Mouse (Mus musculus) forebrain, postnatal 0 days (tissue): Measurements from ENCODE around the gene Retreg2. TPM values are rescaled to one million over a fixed set of nuclear protein-coding genes. Genes with fewer than 3 reads are reported as not detected.

Source experiments
- ATAC-seq: fragments of 200-750 bp; cut with Nextera tagmentation; 2 replicates; pipeline ENCODE4 v1.8.0; 2017; ENCODE audit warnings: mild to moderate bottlenecking, moderate library complexity
- DNase-seq: peaks from one replicate; pipeline ENCODE4 v3.0.0-alpha.2; 2015
- H3K27ac ChIP-seq: fragments of 300-500 bp; sonication (generic); 2 replicates; pipeline ENCODE4 v1.5.1; 2014; ENCODE audit warnings: low read depth, mild to moderate bottlenecking, antibody characterized with exemption, low read length, moderate library complexity, mixed read lengths
- H3K27me3 ChIP-seq: fragments of 300-500 bp; sonication (generic); 2 replicates; pipeline ENCODE4 v1.6.1; 2014; ENCODE audit warnings: mild to moderate bottlenecking, low read length, mixed read lengths; ENCODE audit not compliant: insufficient read depth
- H3K36me3 ChIP-seq: fragments of 300-500 bp; sonication (generic); 2 replicates; pipeline ENCODE4 v1.6.1; 2014; ENCODE audit warnings: mild to moderate bottlenecking, moderate library complexity; ENCODE audit not compliant: insufficient read depth
- H3K4me1 ChIP-seq: fragments of 300-500 bp; sonication (generic); 2 replicates; pipeline ENCODE4 v1.6.1; 2014; ENCODE audit warnings: antibody characterized with exemption; ENCODE audit not compliant: insufficient read depth
- H3K4me2 ChIP-seq: fragments of 300-500 bp; sonication (generic); 2 replicates; pipeline ENCODE4 v1.6.1; 2014; ENCODE audit warnings: low read depth, mild to moderate bottlenecking, moderate library complexity
- H3K4me3 ChIP-seq: fragments of 300-500 bp; sonication (generic); 2 replicates; pipeline ENCODE4 v1.5.1; 2014; ENCODE audit warnings: low read depth, low read length, mixed read lengths
- H3K9ac ChIP-seq: fragments of 300-500 bp; sonication (generic); 2 replicates; pipeline ENCODE4 v1.6.1; 2014; ENCODE audit warnings: mild to moderate bottlenecking
- H3K9me3 ChIP-seq: fragments of 300-500 bp; sonication (generic); 2 replicates; pipeline ENCODE4 v1.6.1; 2016; ENCODE audit warnings: low read length
- CTCF ChIP-seq: sonication (generic); IDR thresholded peaks from 2 replicates; pipeline ENCODE4 v1.5.1; 2016; ENCODE audit warnings: antibody characterized with exemption, control low read depth, low read depth
- WGBS: fragments of 180-500 bp; shearing (Covaris S2); extraction: QIAGEN DNeasy Blood & Tissue Kit; methylation state at CpG from one replicate; pipeline ENCODE4 v1.1.7; 2014; 5-methylcytosine and 5-hydroxymethylcytosine counted together
- polyA plus RNA-seq: library from polyadenylated mRNA; unstranded; fragments of >200 nt; fragmentation: Nextera tagmentation; extraction: Ambion mirVana; gene quantifications from 2 replicates; pipeline ENCODE4 v1.2.1, GENCODE M21; 2015
- total RNA-seq: library from RNA; depleted of rRNA; stranded (reverse); fragments of >200 nt; gene quantifications from 2 replicates; pipeline ENCODE4 v1.2.3, GENCODE M21; 2014

The Retreg2 gene
- total and polyA plus RNA-seq, 2 experiments from 2014 or later: 121 to 181 TPM

GRCm38 (mm10) chr1:75148727-75149126 lies 6.1 kb downstream of the Retreg2 start:
- H3K36me3 ChIP-seq: peaks cover 37% of the 10 kb centered on the region
- peaks cover 3% of the 10 kb centered on the region for H3K4me1 ChIP-seq
- ATAC-seq (no peak), DNase-seq (no peak)
- 88% methylated on average over 4 of the region's 4 CpGs for WGBS
- no peak overlapping the region for H3K9ac ChIP-seq
- no peak overlapping the region for H3K27ac ChIP-seq
- H3K27me3 ChIP-seq: no peaks in the 10 kb centered on the region
- no peak for TF ChIP-seq CTCF
- H3K9me3 ChIP-seq: no peaks in the 10 kb centered on the region
- H3K4me2 ChIP-seq: no peak overlapping the region
- H3K4me3 ChIP-seq: no peak overlapping the region

DNA sequence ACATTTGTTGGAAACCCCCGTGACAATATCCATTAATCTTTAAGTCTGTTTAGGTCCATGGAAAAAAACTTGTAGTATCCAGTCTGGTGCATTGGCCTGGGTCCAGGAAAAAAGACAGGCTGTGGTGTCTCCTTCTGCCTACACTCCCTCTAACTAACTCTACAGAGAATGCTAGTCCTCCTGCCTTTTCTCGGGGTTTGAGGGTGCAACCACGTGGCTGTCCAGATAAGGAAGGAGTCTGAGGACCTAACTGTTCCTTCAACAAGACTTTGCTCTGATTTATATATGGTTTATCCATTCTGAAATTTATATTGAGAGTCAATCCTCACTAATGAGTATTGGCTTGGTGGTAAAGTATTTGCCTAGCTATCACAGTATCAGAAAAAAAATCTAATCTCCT lies 13.3 kb downstream of the Retreg2 start:
- H3K4me2 ChIP-seq: no peak overlapping the region
- ATAC-seq: no peak
- H3K36me3 ChIP-seq: no peaks in the 10 kb centered on the region
- H3K9ac ChIP-seq: no peak overlapping the region
- no peak for DNase-seq
- no peaks in the 10 kb centered on the region for H3K27me3 ChIP-seq
- H3K9me3 ChIP-seq: no peaks in the 10 kb centered on the region
- no peak for TF ChIP-seq CTCF
- 65% methylated on average over 3 of the region's 3 CpGs for WGBS
- no peaks in the 10 kb centered on the region for H3K4me1 ChIP-seq
- no peak overlapping the region for H3K4me3 ChIP-seq
- no peak overlapping the region for H3K27ac ChIP-seq

GRCm38 (mm10) chr1:75158990-75159389 lies 16.4 kb downstream of the Retreg2 start:
- H3K27ac ChIP-seq: no peak overlapping the region
- no peak for TF ChIP-seq CTCF
- no peaks in the 10 kb centered on the region for H3K27me3 ChIP-seq
- ATAC-seq (no peak), DNase-seq (no peak)
- H3K36me3 ChIP-seq: no peaks in the 10 kb centered on the region
- no peak overlapping the region for H3K4me2 ChIP-seq
- no peak overlapping the region for H3K9ac ChIP-seq
- no peak overlapping the region for H3K4me3 ChIP-seq
- H3K4me1 ChIP-seq: no peaks in the 10 kb centered on the region
- H3K9me3 ChIP-seq: no peaks in the 10 kb centered on the region

DNA sequence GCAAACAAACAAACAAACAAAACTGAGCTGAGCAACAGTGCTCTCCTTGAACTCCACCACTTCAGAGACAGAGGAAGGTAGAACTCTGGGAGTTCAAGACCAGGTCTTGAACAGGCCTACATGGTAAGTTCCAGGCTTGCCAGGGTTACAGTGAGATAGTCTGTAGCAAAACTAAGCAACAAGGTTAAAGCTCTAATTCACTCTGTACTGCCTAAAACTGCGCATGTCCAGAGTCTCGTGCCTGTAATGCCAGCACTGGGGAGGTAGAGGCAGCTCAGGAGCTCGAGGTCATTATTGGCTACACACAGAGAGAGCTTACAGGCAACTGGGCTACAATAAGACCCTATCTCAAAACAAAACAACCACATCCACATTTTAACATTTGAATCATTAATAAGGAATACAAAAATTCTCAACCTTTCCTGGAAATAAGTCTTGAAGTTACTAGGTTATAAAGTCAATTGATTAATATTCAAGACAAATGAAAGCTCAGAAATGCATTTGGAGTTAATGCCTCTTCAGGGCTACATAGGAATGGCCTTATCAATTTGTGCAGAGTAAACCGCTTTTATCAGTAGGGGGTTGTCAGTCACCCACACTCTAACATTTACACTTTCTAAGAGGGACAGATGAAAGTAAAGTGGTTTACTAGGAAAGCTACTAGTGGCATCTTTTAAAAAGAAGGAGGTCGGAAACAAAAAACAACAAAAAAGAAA lies 17.1 kb downstream of the Retreg2 start:
- Histone ChIP-seq H3K36me3 (no peaks in the 10 kb centered on the region), H3K4me1 (no peaks in the 10 kb centered on the region), H3K9ac (no peak overlapping the region), H3K4me2 (no peak overlapping the region), H3K4me3 (no peak overlapping the region), H3K27me3 (no peaks in the 10 kb centered on the region), H3K27ac (no peak overlapping the region), H3K9me3 (no peaks in the 10 kb centered on the region)
- DNase-seq (no peak), ATAC-seq (no peak)
- TF ChIP-seq CTCF: no peak
- 68% methylated on average over 5 of the region's 5 CpGs for WGBS

GRCm38 (mm10) chr1:75160256-75160617 lies 17.7 kb downstream of the Retreg2 start:
- H3K4me2 ChIP-seq: no peak overlapping the region
- 65% methylated on average over 4 of the region's 4 CpGs for WGBS
- TF ChIP-seq CTCF: no peak
- no peak overlapping the region for H3K9ac ChIP-seq
- H3K36me3 ChIP-seq: no peaks in the 10 kb centered on the region
- DNase-seq: no peak
- no peak overlapping the region for H3K4me3 ChIP-seq
- H3K27ac ChIP-seq: no peak overlapping the region
- H3K9me3 ChIP-seq: no peaks in the 10 kb centered on the region
- H3K27me3 ChIP-seq: no peaks in the 10 kb centered on the region
- ATAC-seq: no peak
- no peaks in the 10 kb centered on the region for H3K4me1 ChIP-seq

GRCm38 (mm10) chr1:75168093-75168471 lies 25.5 kb downstream of the Retreg2 start:
- 0 out of 2 replicates have a peak, but pooled peaks cover 5% of the 10 kb centered on the region for H3K4me1 ChIP-seq
- 0 out of 2 replicates have a peak overlapping the region, but pooled peaks have one; percentile 65 for H3K9ac ChIP-seq
- DNase-seq (no peak), ATAC-seq (peak; percentile 63)
- peaks cover 25% of the 10 kb centered on the region for H3K36me3 ChIP-seq
- WGBS: 11% methylated on average over 7 of the region's 7 CpGs
- no peaks in the 10 kb centered on the region for H3K9me3 ChIP-seq
- peak overlapping the region; percentile 89 for H3K4me3 ChIP-seq
- H3K27me3 ChIP-seq: no peaks in the 10 kb centered on the region
- peak overlapping the region; percentile 67 for H3K4me2 ChIP-seq
- TF ChIP-seq CTCF: no peak
- peak overlapping the region; percentile 21; the same call in 1 of the 2 replicates for H3K27ac ChIP-seq

DNA sequence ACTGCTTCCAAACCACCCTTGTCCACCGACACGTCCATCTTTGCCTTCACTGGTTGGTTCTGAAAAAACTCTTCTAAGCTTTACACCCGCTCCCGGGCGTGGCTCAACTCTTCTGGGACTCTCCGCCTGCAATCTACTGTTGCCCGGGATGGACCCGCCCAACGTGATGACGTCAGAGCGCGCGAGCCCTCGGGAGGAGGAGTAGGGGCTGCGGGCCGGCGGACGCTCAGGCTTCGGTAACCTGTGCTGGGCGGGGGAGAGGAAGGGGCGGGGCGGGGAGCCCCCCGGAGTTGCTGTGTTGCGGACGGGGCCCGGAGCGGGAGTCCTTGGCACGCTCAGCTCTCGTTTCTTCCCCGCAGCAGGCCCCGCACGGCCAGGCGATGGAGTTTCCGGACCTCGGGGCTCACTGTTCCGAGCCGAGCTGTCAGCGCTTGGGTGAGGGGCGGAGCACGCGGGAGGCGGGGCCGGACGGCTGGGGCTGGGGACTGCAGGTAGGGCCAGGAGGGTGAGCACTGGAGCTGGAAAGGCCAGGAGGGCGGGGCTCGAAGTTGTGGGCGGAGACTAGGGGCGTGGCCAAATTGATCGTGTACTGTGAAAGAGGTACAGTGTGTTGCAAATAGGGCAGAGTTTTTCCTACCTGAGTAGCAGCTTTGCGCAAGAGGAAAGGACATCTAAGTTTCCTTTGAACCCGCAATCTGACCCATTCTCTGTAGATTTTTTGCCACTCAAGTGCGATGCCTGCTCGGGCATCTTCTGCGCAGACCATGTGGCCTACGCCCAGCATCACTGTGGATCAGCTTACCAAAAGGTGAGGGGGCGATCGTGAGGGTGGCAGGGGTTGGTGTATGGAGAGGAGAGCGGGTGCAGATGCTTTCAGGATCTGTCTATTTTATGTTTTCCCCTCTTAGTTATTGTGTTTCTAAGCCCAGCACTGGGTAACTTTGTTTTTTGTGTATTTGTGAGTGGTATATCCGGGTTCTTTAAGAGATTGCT lies 26.2 kb downstream of the Retreg2 start, which contains the start of gene Zfand2b:
TSS of gene Zfand2b (plus strand) at position 175 of the 993 bp plus-strand sequence.
- no peak for TF ChIP-seq CTCF
- WGBS: 3% methylated on average over 56 of the region's 59 CpGs
- Histone ChIP-seq H3K4me1 (0 out of 2 replicates have a peak, but pooled peaks cover 5% of the 10 kb centered on the region), H3K27ac (peak within 1 kb of the TSS; percentile 82), H3K36me3 (peaks cover 32% of the 10 kb centered on the region), H3K4me3 (peak within 1 kb of the TSS; percentile 89), H3K9ac (peak within 1 kb of the TSS; percentile 65), H3K9me3 (no peaks in the 10 kb centered on the region), H3K27me3 (no peaks in the 10 kb centered on the region), H3K4me2 (peak within 1 kb of the TSS; percentile 67)
- DNase-seq (peak; percentile 94), ATAC-seq (peak; percentile 98)
